Mouse (Mus musculus): ENCODE results near the gene Gpc6. TPM values are rescaled to one million over a fixed set of nuclear protein-coding genes. Genes with fewer than 3 reads are reported as not detected.

The Gpc6 gene
- total RNA-seq, 2 experiments from 2014 or later: 18.0 to 19.5 TPM

- no peak for DNase-seq (ENCODE audit: low spot score in 2 of 2)
Observed at GRCm38 (mm10) chr14:117988444-117988843, 1063.3 kb downstream of the Gpc6 start.

GRCm38 (mm10) chr14:117990203-117990602, 1065.1 kb downstream of the Gpc6 start:
- DNase-seq (ENCODE audit: low spot score in 2 of 2): no peak

GRCm38 (mm10) chr14:117992600-117993256, 1067.6 kb downstream of the Gpc6 start:
- no peak for DNase-seq (ENCODE audit: low spot score in 2 of 2)

- DNase-seq (ENCODE audit: low spot score in 2 of 2): no peak
Observed at GRCm38 (mm10) chr14:117993845-117994244, 1068.7 kb downstream of the Gpc6 start.

- DNase-seq (ENCODE audit: low spot score in 2 of 2): no peak
Observed at GRCm38 (mm10) chr14:118004434-118004833, 1079.3 kb downstream of the Gpc6 start.

GRCm38 (mm10) chr14:118005697-118006096, 1080.6 kb downstream of the Gpc6 start:
- DNase-seq (ENCODE audit: low spot score in 2 of 2): peak; percentile 64 to 69

- DNase-seq (ENCODE audit: low spot score in 2 of 2): no peak
Observed at GRCm38 (mm10) chr14:118009541-118009940, 1084.4 kb downstream of the Gpc6 start.

GRCm38 (mm10) chr14:118013237-118013636, 1088.1 kb downstream of the Gpc6 start:
- no peak for DNase-seq (ENCODE audit: low spot score in 2 of 2)

GRCm38 (mm10) chr14:118019314-118019713, 1094.2 kb downstream of the Gpc6 start:
- DNase-seq (ENCODE audit: low spot score in 2 of 2): no peak

GRCm38 (mm10) chr14:118021867-118022543, 1096.9 kb downstream of the Gpc6 start:
- DNase-seq (ENCODE audit: low spot score in 2 of 2): no peak

Small RNA genes within 50 kb of the gene (microRNA-seq; reads per million reads assigned to microRNA genes)
- 0 to 0.39 reads per million in 2 experiments for gene Mir6239

All from layer of hippocampus, postnatal 10 days (tissue).